In the genomic region with DNA sequence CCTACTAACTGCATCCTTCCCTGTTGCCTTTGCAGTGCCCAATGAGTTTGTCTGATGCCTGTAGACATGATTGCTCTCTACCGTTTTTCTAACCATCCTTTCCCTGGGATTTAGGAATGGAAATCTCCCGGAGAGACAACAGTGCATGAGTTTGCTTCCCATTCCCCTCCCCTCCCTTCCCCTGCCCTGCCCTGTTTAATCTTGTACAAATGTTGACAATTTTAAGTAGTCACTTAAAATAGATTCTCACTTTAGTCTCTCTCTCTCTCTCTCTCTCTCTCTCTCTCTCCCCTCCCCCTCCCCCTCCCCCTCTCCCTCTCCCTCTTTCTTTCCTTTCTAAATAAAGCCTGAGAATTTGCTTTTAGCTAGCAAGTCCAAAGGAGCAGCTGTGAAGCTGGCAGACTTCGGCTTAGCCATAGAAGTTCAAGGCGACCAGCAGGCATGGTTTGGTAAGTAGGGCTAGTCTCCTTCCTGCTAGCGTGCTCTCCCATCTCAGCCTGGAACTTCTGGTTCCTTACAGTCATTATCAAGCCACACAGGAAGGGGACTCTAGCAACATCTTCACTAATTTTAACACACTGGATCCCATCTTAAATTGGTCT, we compare ENCODE assay signal across 22 mouse cellular contexts.
DNase-seq lines count a peak whose midpoint lies in the region; ATAC-seq lines count a peak whose summit lies in the region.
"Had no signal": no experiment of that assay in that cellular context is flagged by ENCODE, and none has a peak within 500 bp of the region (broad histone marks: within the 10 kb centered on the region; RNA-seq: fewer than 3 reads in every experiment).

No protein-coding gene starts in this region.

- peaks cover 16% of the 10 kb centered on the region for H3K4me1 ChIP-seq in heart, embryonic 12.5 days (replicated peaks)
- no peaks in the 10 kb centered on the region for H3K4me1 ChIP-seq in forebrain, embryonic 16.5 days (replicated peaks; ENCODE audit: control insufficient read depth, insufficient read depth, low read length)
- H3K4me1 ChIP-seq: embryonic facial prominence, embryonic 10.5 days; midbrain, embryonic 12.5 days had no signal

- peak; percentile 69 for ATAC-seq in heart, embryonic 12.5 days (ENCODE audit: insufficient number of reproducible peaks, low FRiP score)
- no peak for ATAC-seq in forebrain, embryonic 16.5 days
- ATAC-seq: forebrain, postnatal 0 days; hindbrain, postnatal 0 days had no signal

- H3K36me3 ChIP-seq in heart, embryonic 12.5 days = peaks cover 19% of the 10 kb centered on the region
- H3K36me3 ChIP-seq in forebrain, embryonic 16.5 days (ENCODE audit: control insufficient read depth, insufficient read depth) = no peaks in the 10 kb centered on the region
- H3K36me3 ChIP-seq: embryonic facial prominence, embryonic 10.5 days; midbrain, embryonic 12.5 days had no signal

- H3K9ac ChIP-seq in heart, embryonic 12.5 days = no peak overlapping the region
- no peak overlapping the region for H3K9ac ChIP-seq in forebrain, embryonic 16.5 days (replicated peaks; ENCODE audit: low read depth, low read length)
- H3K9ac ChIP-seq: forebrain, postnatal 0 days; liver, embryonic 14.5 days; midbrain, embryonic 12.5 days had no signal

- peak overlapping the region; percentile 48 for H3K4me2 ChIP-seq in heart, embryonic 12.5 days
- no peak overlapping the region for H3K4me2 ChIP-seq in forebrain, embryonic 16.5 days (ENCODE audit: low read length)
- H3K4me2 ChIP-seq: midbrain, embryonic 12.5 days had no signal

- no peak overlapping the region for H3K4me3 ChIP-seq in heart, embryonic 12.5 days
- no peak overlapping the region for H3K4me3 ChIP-seq in forebrain, embryonic 16.5 days (replicated peaks; ENCODE audit: low read length)
- H3K4me3 ChIP-seq: embryonic facial prominence, embryonic 10.5 days; erythroblast, embryonic 14.5 days; midbrain, embryonic 12.5 days had no signal

- no peaks in the 10 kb centered on the region for H3K9me3 ChIP-seq in heart, embryonic 12.5 days (replicated peaks)
- no peaks in the 10 kb centered on the region for H3K9me3 ChIP-seq in forebrain, embryonic 16.5 days (ENCODE audit: control insufficient read depth, low read length)
- H3K9me3 ChIP-seq: embryonic facial prominence, embryonic 10.5 days; midbrain, embryonic 12.5 days had no signal

- peak; percentile 14 for DNase-seq in gastrocnemius, postnatal 25 days
- no peak for DNase-seq in gastrocnemius, postnatal 10 days
- peak; percentile 22 for DNase-seq in brain, adult 2 months (ENCODE audit: low read depth, low spot score)
- peak; percentile 22 to 31 for DNase-seq in heart, postnatal 36 days
- no peak for DNase-seq in urinary bladder, postnatal 25 days (ENCODE audit: low spot score)
- no peak for DNase-seq in liver
- DNase-seq: adrenal gland, postnatal 14 days; cerebellum, adult 18-20 months; cerebellum, postnatal 36 days; kidney, adult 2 months; kidney, postnatal 14 days; lung, postnatal 14 days; right cerebral cortex, postnatal 14 days; thymus, adult 2 months had no signal

- H3K27ac ChIP-seq in heart, embryonic 12.5 days (ENCODE audit: poor library complexity, severe bottlenecking) = peak overlapping the region; percentile 79
- H3K27ac ChIP-seq in forebrain, embryonic 16.5 days (ENCODE audit: low read length) = no peak overlapping the region
- H3K27ac ChIP-seq: embryonic facial prominence, embryonic 10.5 days; hindbrain, postnatal 0 days; liver, embryonic 14.5 days; midbrain, embryonic 12.5 days had no signal

- WGBS in heart, embryonic 12.5 days = 33% methylated on average over 5 of the region's 5 CpGs
- 72% methylated on average over 5 of the region's 5 CpGs for WGBS in forebrain, embryonic 16.5 days

- H3K27me3 ChIP-seq in heart, embryonic 12.5 days (replicated peaks) = no peaks in the 10 kb centered on the region
- H3K27me3 ChIP-seq in forebrain, embryonic 16.5 days (replicated peaks; ENCODE audit: control insufficient read depth, insufficient read depth, low read length) = no peaks in the 10 kb centered on the region
- H3K27me3 ChIP-seq: midbrain, embryonic 12.5 days had no signal

- intact Hi-C loops in heart, postnatal 36 days (cut with DNase I) = no loop called here

Comparison
In these comparisons a context has a peak if more than half of its experiments do, and no peak if none do; other contexts are left out.
1. DNase-seq: peak in gastrocnemius, postnatal 25 days (single experiment), brain, adult 2 months (single experiment) and heart, postnatal 36 days (2 of 2); none in gastrocnemius, postnatal 10 days (single experiment), urinary bladder, postnatal 25 days (single experiment) and liver (single experiment).